Mouse (Mus musculus): Measurements from ENCODE around the gene Olfr1350. TPM values are rescaled to one million over a fixed set of nuclear protein-coding genes. Genes with fewer than 3 reads are reported as not detected.

The Olfr1350 gene
- polyA plus RNA-seq, 1 experiment from 2014 or later: not detected

Other genes starting within 250 kb of the Olfr1350 start
- gene Zfp583, start 233.6 kb upstream of the Olfr1350 start, polyA plus RNA-seq (2014; fragmentation: Nextera tagmentation; extraction: Ambion mirVana): 5.2 and 5.8 TPM in 2 replicates
- gene Gm3854, start 221.1 kb upstream of the Olfr1350 start, polyA plus RNA-seq (2014; fragmentation: Nextera tagmentation; extraction: Ambion mirVana): 2.1 and 2.3 TPM in 2 replicates
- gene Zfp78, start 201.6 kb upstream of the Olfr1350 start, polyA plus RNA-seq (2014; fragmentation: Nextera tagmentation; extraction: Ambion mirVana): 3.3 and 4.5 TPM in 2 replicates
- gene Zfp28, start 181.5 kb upstream of the Olfr1350 start, polyA plus RNA-seq (2014; fragmentation: Nextera tagmentation; extraction: Ambion mirVana): 8.9 and 11.6 TPM in 2 replicates
- gene Smim17, start 166.1 kb upstream of the Olfr1350 start, polyA plus RNA-seq (2014; fragmentation: Nextera tagmentation; extraction: Ambion mirVana): not detected in 2 replicates
- gene Gm20715, start 154.6 kb upstream of the Olfr1350 start, polyA plus RNA-seq (2014; fragmentation: Nextera tagmentation; extraction: Ambion mirVana): not detected in 2 replicates
- gene Olfr1344, start 126.2 kb upstream of the Olfr1350 start, polyA plus RNA-seq (2014; fragmentation: Nextera tagmentation; extraction: Ambion mirVana): 0.13 TPM in 1 of 2 replicates, not detected in the other
- gene Olfr1336, start 108.7 kb upstream of the Olfr1350 start, polyA plus RNA-seq (2014; fragmentation: Nextera tagmentation; extraction: Ambion mirVana): not detected in 2 replicates
- not detected in 2 replicates for gene Olfr1346, start 97.7 kb upstream of the Olfr1350 start, polyA plus RNA-seq (2014; fragmentation: Nextera tagmentation; extraction: Ambion mirVana)
- not detected in 2 replicates for gene Olfr5, start 77.9 kb upstream of the Olfr1350 start, polyA plus RNA-seq (2014; fragmentation: Nextera tagmentation; extraction: Ambion mirVana)
- gene Olfr1347, start 65.1 kb upstream of the Olfr1350 start, polyA plus RNA-seq (2014; fragmentation: Nextera tagmentation; extraction: Ambion mirVana): not detected in 2 replicates
- gene Olfr1348, start 56.1 kb upstream of the Olfr1350 start, polyA plus RNA-seq (2014; fragmentation: Nextera tagmentation; extraction: Ambion mirVana): not detected in 2 replicates
- gene Olfr1349, start 41.9 kb upstream of the Olfr1350 start, polyA plus RNA-seq (2014; fragmentation: Nextera tagmentation; extraction: Ambion mirVana): not detected in 2 replicates
- gene Zim1, start 131.6 kb downstream of the Olfr1350 start, polyA plus RNA-seq (2014; fragmentation: Nextera tagmentation; extraction: Ambion mirVana): 7.7 and 8.7 TPM in 2 replicates
- gene Peg3, start 165.6 kb downstream of the Olfr1350 start, polyA plus RNA-seq (2014; fragmentation: Nextera tagmentation; extraction: Ambion mirVana): 210 and 239 TPM in 2 replicates
- 9.1 TPM in 2 replicates for gene Usp29, start 165.7 kb downstream of the Olfr1350 start, polyA plus RNA-seq (2014; fragmentation: Nextera tagmentation; extraction: Ambion mirVana)

All from stomach, embryonic 14.5 days (tissue).